Mouse (Mus musculus): ENCODE measurements around the gene Dapk3. TPM values are rescaled to one million over a fixed set of nuclear protein-coding genes. Genes with fewer than 3 reads are reported as not detected.

The Dapk3 gene
- polyA plus RNA-seq (2015; fragmentation: Nextera tagmentation; extraction: Ambion mirVana), result 41.5 and 42.4 TPM in 2 replicates

- no peaks in the 10 kb centered on the region for H3K27me3 ChIP-seq (replicated peaks)
- peak within 1 kb of the TSS; percentile 89 for H3K9ac ChIP-seq
- peaks cover 84% of the 10 kb centered on the region for H3K36me3 ChIP-seq
- peak; percentile 86 for ATAC-seq (ENCODE audit: extremely low read depth, insufficient number of reproducible peaks, low FRiP score, low TSS enrichment)
- H3K9me3 ChIP-seq, result no peaks in the 10 kb centered on the region
- peak within 1 kb of the TSS; percentile 80 for H3K4me3 ChIP-seq
- H3K27ac ChIP-seq (replicated peaks), result peak within 1 kb of the TSS; percentile 94
- 5% methylated on average over 53 of the region's 53 CpGs for WGBS
- H3K4me1 ChIP-seq, result peaks cover 70% of the 10 kb centered on the region
- peak within 1 kb of the TSS; percentile 82 for H3K4me2 ChIP-seq
Observed at GRCm38 (mm10) chr10:81182336-81183333, at the start of gene Dapk3. Gene Dapk3, plus strand, starts transcription at chr10:81183005.

GRCm38 (mm10) chr10:81134181-81134587 is 48.6 kb upstream of the Dapk3 start:
- H3K27ac ChIP-seq (replicated peaks), result no peak overlapping the region
- 3% methylated on average over 16 of the region's 16 CpGs for WGBS

GRCm38 (mm10) chr10:81134966-81135681 is 47.7 kb upstream of the Dapk3 start, which contains the start of gene Zbtb7a:
Gene Zbtb7a, plus strand, starts transcription at chr10:81135220.
- no peak for ATAC-seq (ENCODE audit: extremely low read depth, insufficient number of reproducible peaks, low FRiP score, low TSS enrichment)
- peaks cover 39% of the 10 kb centered on the region for H3K4me1 ChIP-seq
- WGBS, result 3% methylated on average over 41 of the region's 41 CpGs
- peak within 1 kb of the TSS; percentile 96 for H3K4me3 ChIP-seq
- peaks cover 13% of the 10 kb centered on the region for H3K27me3 ChIP-seq (replicated peaks)
- no peaks in the 10 kb centered on the region for H3K36me3 ChIP-seq
- peak within 1 kb of the TSS; percentile 90 for H3K4me2 ChIP-seq
- H3K27ac ChIP-seq (replicated peaks), result peak within 1 kb of the TSS; percentile 99
- H3K9me3 ChIP-seq, result no peaks in the 10 kb centered on the region
- peak within 1 kb of the TSS; percentile 100 for H3K9ac ChIP-seq

More at GRCm38 (mm10) chr10:81134181-81134587, 48.6 kb upstream of the Dapk3 start:
- peaks cover 13% of the 10 kb centered on the region for H3K27me3 ChIP-seq (replicated peaks)
- peak overlapping the region; percentile 100 for H3K9ac ChIP-seq
- H3K4me1 ChIP-seq, result peaks cover 39% of the 10 kb centered on the region
- H3K36me3 ChIP-seq, result no peaks in the 10 kb centered on the region
- H3K9me3 ChIP-seq, result no peaks in the 10 kb centered on the region
- peak overlapping the region; percentile 90 for H3K4me2 ChIP-seq
- peak overlapping the region; percentile 96 for H3K4me3 ChIP-seq
- no peak for ATAC-seq (ENCODE audit: extremely low read depth, insufficient number of reproducible peaks, low FRiP score, low TSS enrichment)

GRCm38 (mm10) chr10:81135831-81136705 is 46.7 kb upstream of the Dapk3 start:
- under 1% methylated on average over 60 of the region's 86 CpGs for WGBS
- Histone ChIP-seq H3K27me3 (replicated peaks) (peaks cover 13% of the 10 kb centered on the region), H3K4me1 (peaks cover 48% of the 10 kb centered on the region), H3K36me3 (no peaks in the 10 kb centered on the region), H3K27ac (replicated peaks) (peak overlapping the region; percentile 99), H3K9ac (peak overlapping the region; percentile 100), H3K4me2 (peak overlapping the region; percentile 90), H3K9me3 (no peaks in the 10 kb centered on the region), H3K4me3 (peak overlapping the region; percentile 96)
- ATAC-seq (ENCODE audit: extremely low read depth, insufficient number of reproducible peaks, low FRiP score, low TSS enrichment), result no peak; the same call in 1 of the 2 replicates

GRCm38 (mm10) chr10:81136706-81137231 is 46.0 kb upstream of the Dapk3 start:
- Histone ChIP-seq H3K4me1 (peaks cover 55% of the 10 kb centered on the region), H3K4me3 (peak overlapping the region; percentile 96), H3K36me3 (no peaks in the 10 kb centered on the region), H3K27me3 (replicated peaks) (peaks cover 13% of the 10 kb centered on the region), H3K4me2 (peak overlapping the region; percentile 90), H3K9me3 (no peaks in the 10 kb centered on the region), H3K9ac (peak overlapping the region; percentile 100), H3K27ac (replicated peaks) (peak overlapping the region; percentile 99)
- ATAC-seq (ENCODE audit: extremely low read depth, insufficient number of reproducible peaks, low FRiP score, low TSS enrichment), result peak; percentile 4
- 0% methylated on average over 41 of the region's 50 CpGs for WGBS

- no peaks in the 10 kb centered on the region for H3K36me3 ChIP-seq
- H3K4me3 ChIP-seq, result peak overlapping the region; percentile 96
- peak; percentile 85 for ATAC-seq (ENCODE audit: extremely low read depth, insufficient number of reproducible peaks, low FRiP score, low TSS enrichment)
- peak overlapping the region; percentile 95 for H3K4me2 ChIP-seq
- peak overlapping the region; percentile 99 for H3K27ac ChIP-seq (replicated peaks)
- under 1% methylated on average over 78 of the region's 89 CpGs for WGBS
- no peaks in the 10 kb centered on the region for H3K9me3 ChIP-seq
- peak overlapping the region; percentile 100 for H3K9ac ChIP-seq
- H3K27me3 ChIP-seq (replicated peaks), result peaks cover 13% of the 10 kb centered on the region
- H3K4me1 ChIP-seq, result peaks cover 62% of the 10 kb centered on the region
Observed at GRCm38 (mm10) chr10:81137252-81138130, 45.3 kb upstream of the Dapk3 start.

GRCm38 (mm10) chr10:81138131-81138782 is 44.5 kb upstream of the Dapk3 start:
- peak overlapping the region; percentile 94 for H3K9ac ChIP-seq
- under 1% methylated on average over 24 of the region's 24 CpGs for WGBS
- peaks cover 69% of the 10 kb centered on the region for H3K4me1 ChIP-seq
- H3K27ac ChIP-seq (replicated peaks), result peak overlapping the region; percentile 92
- no peaks in the 10 kb centered on the region for H3K9me3 ChIP-seq
- H3K36me3 ChIP-seq, result peaks cover 3% of the 10 kb centered on the region
- peak overlapping the region; percentile 95 for H3K4me2 ChIP-seq
- H3K4me3 ChIP-seq, result peak overlapping the region; percentile 96
- ATAC-seq (ENCODE audit: extremely low read depth, insufficient number of reproducible peaks, low FRiP score, low TSS enrichment), result no peak
- H3K27me3 ChIP-seq (replicated peaks), result peaks cover 13% of the 10 kb centered on the region

- Histone ChIP-seq H3K27ac (replicated peaks) (peak overlapping the region; percentile 92), H3K4me1 (peaks cover 74% of the 10 kb centered on the region), H3K36me3 (peaks cover 10% of the 10 kb centered on the region), H3K4me2 (peak overlapping the region; percentile 95), H3K9ac (peak overlapping the region; percentile 94), H3K9me3 (no peaks in the 10 kb centered on the region), H3K4me3 (peak overlapping the region; percentile 96), H3K27me3 (replicated peaks) (peaks cover 9% of the 10 kb centered on the region)
- no peak for ATAC-seq (ENCODE audit: extremely low read depth, insufficient number of reproducible peaks, low FRiP score, low TSS enrichment)
- 56% methylated on average over 11 of the region's 11 CpGs for WGBS
Observed at GRCm38 (mm10) chr10:81138821-81139528, 43.8 kb upstream of the Dapk3 start.

GRCm38 (mm10) chr10:81139529-81139846 is 43.3 kb upstream of the Dapk3 start:
- H3K9me3 ChIP-seq, result no peaks in the 10 kb centered on the region
- 77% methylated on average over 4 of the region's 4 CpGs for WGBS
- peaks cover 4% of the 10 kb centered on the region for H3K27me3 ChIP-seq (replicated peaks)
- peak overlapping the region; percentile 95 for H3K4me2 ChIP-seq
- H3K9ac ChIP-seq, result peak overlapping the region; percentile 94
- H3K4me1 ChIP-seq, result peaks cover 72% of the 10 kb centered on the region
- ATAC-seq (ENCODE audit: extremely low read depth, insufficient number of reproducible peaks, low FRiP score, low TSS enrichment), result no peak
- peak overlapping the region; percentile 96 for H3K4me3 ChIP-seq
- H3K27ac ChIP-seq (replicated peaks), result peak overlapping the region; percentile 63
- peaks cover 15% of the 10 kb centered on the region for H3K36me3 ChIP-seq
